Mouse (Mus musculus) kidney, adult 2 months (tissue): Measurements from ENCODE around the gene Actr1a.

Experiments
- CTCF ChIP-seq: fragments of 200-500 bp; conservative IDR thresholded peaks from 2 replicates; pipeline ENCODE4 v1.5.1; 2011; ENCODE audit warnings: low read depth, mild to moderate bottlenecking, control low read depth, low read length, moderate library complexity, mixed read lengths; ENCODE audit not compliant: insufficient read depth, insufficient read length
- POLR2A ChIP-seq: fragments of 200-500 bp; IDR thresholded peaks from one replicate; pipeline ENCODE4 v1.6.1; 2011; ENCODE audit warnings: low read depth, low read length, control low read depth

- TF ChIP-seq POLR2A = no peak
- TF ChIP-seq CTCF = no peak
These were observed 2.9 kb upstream of the Actr1a start for GRCm38 (mm10) chr19:46398401-46398800.
